Mouse (Mus musculus) small intestine, adult 2 months (tissue): Measurements from ENCODE around the gene Phactr1.

Experiments
- CTCF ChIP-seq: fragments of 200-500 bp; IDR thresholded peaks from 2 replicates; pipeline ENCODE4 v1.5.1; 2012; ENCODE audit warnings: low read depth, mild to moderate bottlenecking, control low read depth, inconsistent platforms, low read length, moderate library complexity, mixed read lengths; ENCODE audit not compliant: insufficient replicate concordance, insufficient read length; ENCODE audit errors: extremely low read depth
- POLR2A ChIP-seq: fragments of 200-500 bp; IDR thresholded peaks from 2 replicates; pipeline ENCODE4 v1.6.1; 2012; ENCODE audit warnings: low read depth, mild to moderate bottlenecking, control low read depth, inconsistent platforms, low read length, moderate library complexity

DNA sequence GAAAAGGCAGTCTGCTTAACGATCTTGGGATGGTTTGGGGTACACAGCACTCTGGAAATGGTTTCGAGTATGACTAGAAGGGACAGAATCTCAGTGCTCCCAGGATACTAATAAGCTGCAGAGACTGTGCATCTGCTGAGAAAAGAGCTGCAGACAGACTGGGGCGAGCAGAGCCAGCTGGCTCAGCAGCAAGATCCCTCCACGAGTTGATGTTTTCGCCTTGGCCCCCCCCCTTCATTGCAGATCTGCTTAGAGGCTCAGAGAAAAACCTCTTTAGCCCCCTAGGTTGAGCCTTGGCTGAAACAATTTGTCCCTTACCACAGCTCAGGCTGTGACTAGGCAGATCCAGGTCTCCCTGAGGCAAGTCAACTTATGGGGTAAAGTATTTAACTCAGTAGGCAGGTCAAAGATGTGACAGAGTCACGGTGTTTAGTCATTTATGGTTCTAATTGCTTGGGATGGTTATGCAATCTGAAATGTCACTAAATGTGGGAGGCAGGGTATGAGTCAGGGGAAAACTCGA lies 45.3 kb downstream of the Phactr1 start:
- TF ChIP-seq CTCF (no peak), POLR2A (no peak)
